Mouse (Mus musculus): ENCODE measurements at regions not wholly inside any gene's neighbourhood (a gene's known extent, or its start where the extent isn't known, plus 50 kb on each side); places are given as distances from the start of the nearest gene placed in this dataset.

GRCm38 (mm10) chr8:88934708-88935107 lies 109.3 kb downstream of the Sall1 start:
- Histone ChIP-seq H3K4me1 (ENCODE audit: control insufficient read depth, insufficient read depth, low read length) (no peaks in the 10 kb centered on the region), H3K4me3 (no peak overlapping the region), H3K27me3 (ENCODE audit: control insufficient read depth, insufficient read depth, low read length) (no peaks in the 10 kb centered on the region), H3K36me3 (ENCODE audit: control insufficient read depth, insufficient read depth, low read length) (no peaks in the 10 kb centered on the region), H3K27ac (no peak overlapping the region), H3K9ac (ENCODE audit: low read depth, low read length) (no peak overlapping the region), H3K79me2 (replicated peaks; ENCODE audit: control insufficient read depth, insufficient read depth, low read length) (no peaks in the 10 kb centered on the region)
- DNase-seq = no peak
- TF ChIP-seq EP300 (IDR thresholded peaks at IDR 0.05; ENCODE audit: insufficient read depth, low read depth, low read length) (no peak), POLR2A (IDR thresholded peaks at IDR 0.05; ENCODE audit: insufficient read depth, low read depth, low read length) (no peak), CTCF (IDR thresholded peaks at IDR 0.05) (no peak)
- 82% methylated on average over 5 of the region's 5 CpGs for WGBS
- intact Hi-C loops (cut with DNase I) = no loop called here

- Histone ChIP-seq H3K4me3 (no peak overlapping the region), H3K9ac (ENCODE audit: low read depth, low read length) (no peak overlapping the region), H3K79me2 (replicated peaks; ENCODE audit: control insufficient read depth, insufficient read depth, low read length) (no peaks in the 10 kb centered on the region), H3K27ac (no peak overlapping the region), H3K27me3 (ENCODE audit: control insufficient read depth, insufficient read depth, low read length) (0 out of 2 replicates have a peak, but pooled peaks cover 1% of the 10 kb centered on the region), H3K4me1 (ENCODE audit: control insufficient read depth, insufficient read depth, low read length) (no peaks in the 10 kb centered on the region), H3K36me3 (ENCODE audit: control insufficient read depth, insufficient read depth, low read length) (no peaks in the 10 kb centered on the region)
- 70% methylated on average over 5 of the region's 5 CpGs for WGBS
- no peak for DNase-seq
- intact Hi-C loops (cut with DNase I) = no loop called here
- TF ChIP-seq EP300 (IDR thresholded peaks at IDR 0.05; ENCODE audit: insufficient read depth, low read depth, low read length) (no peak), POLR2A (IDR thresholded peaks at IDR 0.05; ENCODE audit: insufficient read depth, low read depth, low read length) (no peak), CTCF (IDR thresholded peaks at IDR 0.05) (no peak)
Observed at GRCm38 (mm10) chr8:88931050-88931449, 112.9 kb downstream of the Sall1 start.

GRCm38 (mm10) chr8:88930370-88930769 lies 113.6 kb downstream of the Sall1 start:
- Histone ChIP-seq H3K27me3 (ENCODE audit: control insufficient read depth, insufficient read depth, low read length) (0 out of 2 replicates have a peak, but pooled peaks cover 1% of the 10 kb centered on the region), H3K27ac (no peak overlapping the region), H3K4me3 (no peak overlapping the region), H3K9ac (ENCODE audit: low read depth, low read length) (no peak overlapping the region), H3K36me3 (ENCODE audit: control insufficient read depth, insufficient read depth, low read length) (no peaks in the 10 kb centered on the region), H3K4me1 (ENCODE audit: control insufficient read depth, insufficient read depth, low read length) (no peaks in the 10 kb centered on the region), H3K79me2 (replicated peaks; ENCODE audit: control insufficient read depth, insufficient read depth, low read length) (no peaks in the 10 kb centered on the region)
- WGBS = 16% methylated on average over 2 of the region's 2 CpGs
- intact Hi-C loops (cut with DNase I) = no loop called here
- DNase-seq = no peak
- no peak for TF ChIP-seq CTCF (IDR thresholded peaks at IDR 0.05)

- Histone ChIP-seq H3K27me3 (ENCODE audit: control insufficient read depth, insufficient read depth, low read length) (0 out of 2 replicates have a peak, but pooled peaks cover 1% of the 10 kb centered on the region), H3K36me3 (ENCODE audit: control insufficient read depth, insufficient read depth, low read length) (no peaks in the 10 kb centered on the region), H3K79me2 (replicated peaks; ENCODE audit: control insufficient read depth, insufficient read depth, low read length) (no peaks in the 10 kb centered on the region), H3K27ac (no peak overlapping the region), H3K4me1 (ENCODE audit: control insufficient read depth, insufficient read depth, low read length) (no peaks in the 10 kb centered on the region), H3K9ac (ENCODE audit: low read depth, low read length) (no peak overlapping the region), H3K4me3 (no peak overlapping the region)
- 55% methylated on average over 7 of the region's 7 CpGs for WGBS
- no peak for TF ChIP-seq POLR2A (IDR thresholded peaks at IDR 0.05; ENCODE audit: insufficient read depth, low read depth, low read length)
- DNase-seq = no peak
- intact Hi-C loops (cut with DNase I) = no loop called here
Observed at GRCm38 (mm10) chr8:88928675-88929377, 115.1 kb downstream of the Sall1 start.

- Histone ChIP-seq H3K4me3 (no peak overlapping the region), H3K9ac (ENCODE audit: low read depth, low read length) (no peak overlapping the region), H3K27me3 (ENCODE audit: control insufficient read depth, insufficient read depth, low read length) (no peaks in the 10 kb centered on the region; the same call in 1 of the 2 replicates), H3K27ac (no peak overlapping the region), H3K79me2 (replicated peaks; ENCODE audit: control insufficient read depth, insufficient read depth, low read length) (no peaks in the 10 kb centered on the region), H3K4me1 (ENCODE audit: control insufficient read depth, insufficient read depth, low read length) (no peaks in the 10 kb centered on the region), H3K36me3 (ENCODE audit: control insufficient read depth, insufficient read depth, low read length) (no peaks in the 10 kb centered on the region)
- peak in 1 of 2 experiments; percentile 46 for DNase-seq
- TF ChIP-seq POLR2A (IDR thresholded peaks at IDR 0.05; ENCODE audit: insufficient read depth, low read depth, low read length) = no peak
- no peak for TF ChIP-seq CTCF (IDR thresholded peaks at IDR 0.05)
- no peak for TF ChIP-seq EP300 (IDR thresholded peaks at IDR 0.05; ENCODE audit: insufficient read depth, low read depth, low read length)
- intact Hi-C loops (cut with DNase I) = no loop called here
- WGBS = 29% methylated on average over 7 of the region's 7 CpGs
Observed at GRCm38 (mm10) chr8:88922840-88923239, 121.1 kb downstream of the Sall1 start.

- H3K36me3 ChIP-seq (ENCODE audit: control insufficient read depth, insufficient read depth, low read length) = no peaks in the 10 kb centered on the region
- no peak overlapping the region for H3K27ac ChIP-seq
- 31% methylated on average over 4 of the region's 4 CpGs for WGBS
- H3K27me3 ChIP-seq (ENCODE audit: control insufficient read depth, insufficient read depth, low read length) = no peaks in the 10 kb centered on the region; the same call in 1 of the 2 replicates
- no peaks in the 10 kb centered on the region for H3K4me1 ChIP-seq (ENCODE audit: control insufficient read depth, insufficient read depth, low read length)
- H3K79me2 ChIP-seq (replicated peaks; ENCODE audit: control insufficient read depth, insufficient read depth, low read length) = no peaks in the 10 kb centered on the region
- H3K9ac ChIP-seq (ENCODE audit: low read depth, low read length) = no peak overlapping the region
- H3K4me3 ChIP-seq = no peak overlapping the region
- no peak for TF ChIP-seq POLR2A (IDR thresholded peaks at IDR 0.05; ENCODE audit: insufficient read depth, low read depth, low read length)
- 0 out of 2 replicates have a peak, but pooled peaks have one; percentile 17 for TF ChIP-seq EP300 (IDR thresholded peaks at IDR 0.05; ENCODE audit: insufficient read depth, low read depth, low read length)
- TF ChIP-seq CTCF (IDR thresholded peaks at IDR 0.05) = no peak
- intact Hi-C loops (cut with DNase I) = no loop called here
- peak in 1 of 2 experiments; percentile 11 for DNase-seq
Observed at GRCm38 (mm10) chr8:88921967-88922366, 122.0 kb downstream of the Sall1 start.

All from heart, adult 2 months (tissue).